Mouse (Mus musculus) layer of hippocampus, adult 9-10 months (tissue): ENCODE measurements at regions not wholly inside any gene's neighbourhood (a gene's known extent, or its start where the extent isn't known, plus 50 kb on each side); places are given as distances from the start of the nearest gene placed in this dataset.

Experiments used
- DNase-seq: peaks from one replicate; pipeline ENCODE4 v3.0.0; 2022; ENCODE audit warnings: low spot score

- no peak for DNase-seq
Measured at GRCm38 (mm10) chr12:28181265-28181664, 370.9 kb downstream of the Dcdc2c start.

- DNase-seq: no peak
Measured at GRCm38 (mm10) chr12:28176016-28176415, 376.2 kb downstream of the Dcdc2c start.

- DNase-seq: no peak
Measured at GRCm38 (mm10) chr12:28174078-28174477, 378.1 kb downstream of the Dcdc2c start.

- no peak for DNase-seq
Measured at GRCm38 (mm10) chr12:28158786-28159185, 393.4 kb downstream of the Dcdc2c start.

GRCm38 (mm10) chr12:28150759-28151158 is 401.4 kb downstream of the Dcdc2c start:
- no peak for DNase-seq

- no peak for DNase-seq
Measured at GRCm38 (mm10) chr12:28135810-28136592, 416.2 kb downstream of the Dcdc2c start.

GRCm38 (mm10) chr12:28122766-28123165 is 429.4 kb downstream of the Dcdc2c start:
- no peak for DNase-seq

- DNase-seq: no peak
Measured at GRCm38 (mm10) chr12:28120106-28120505, 432.1 kb downstream of the Dcdc2c start.

GRCm38 (mm10) chr12:28090673-28091072 is 461.5 kb downstream of the Dcdc2c start:
- no peak for DNase-seq

GRCm38 (mm10) chr12:28085460-28085859 is 466.7 kb downstream of the Dcdc2c start:
- DNase-seq: no peak

GRCm38 (mm10) chr12:28076606-28077005 is 475.6 kb downstream of the Dcdc2c start:
- DNase-seq: no peak

- no peak for DNase-seq
Measured at GRCm38 (mm10) chr12:28068584-28068983, 483.6 kb downstream of the Dcdc2c start.

GRCm38 (mm10) chr12:28060281-28060680 is 491.9 kb downstream of the Dcdc2c start:
- DNase-seq: no peak

- DNase-seq: peak; percentile 46
Measured at GRCm38 (mm10) chr12:28055518-28056280, 496.5 kb downstream of the Dcdc2c start.

- no peak for DNase-seq
Measured at GRCm38 (mm10) chr12:28054444-28054843, 497.8 kb downstream of the Dcdc2c start.

- DNase-seq: no peak
Measured at GRCm38 (mm10) chr12:28047989-28048388, 504.2 kb downstream of the Dcdc2c start.

GRCm38 (mm10) chr12:28038161-28038911 is 513.9 kb downstream of the Dcdc2c start:
- DNase-seq: no peak

GRCm38 (mm10) chr12:27999170-27999569 is 553.0 kb downstream of the Dcdc2c start:
- DNase-seq: no peak

- no peak for DNase-seq
Measured at GRCm38 (mm10) chr12:27992152-27992551, 560.0 kb downstream of the Dcdc2c start.

- peak; percentile 32 for DNase-seq
Measured at GRCm38 (mm10) chr12:27984261-27984841, 567.8 kb downstream of the Dcdc2c start.

- peak; percentile 53 for DNase-seq
Measured at GRCm38 (mm10) chr12:27978257-27978931, 573.8 kb downstream of the Dcdc2c start.
